Mouse (Mus musculus) kidney, postnatal 36 days (tissue): ENCODE data around the gene Atp6v1fnb.

ENCODE experiments used
- DNase-seq, 2 experiments: peaks; one replicate each; pipeline ENCODE4 v3.0.0; 2021 to 2022; ENCODE audit warnings: mixed read lengths in 2 of 2

Atp6v1fnb gene

GRCm38 (mm10) chr6:29467583-29468354 is 3.5 kb upstream of the Atp6v1fnb start, which contains the start of gene Atp6v1f:
Atp6v1f (plus strand) TSS chr6:29467718.
- peak; percentile 95 to 97 for DNase-seq

DNA sequence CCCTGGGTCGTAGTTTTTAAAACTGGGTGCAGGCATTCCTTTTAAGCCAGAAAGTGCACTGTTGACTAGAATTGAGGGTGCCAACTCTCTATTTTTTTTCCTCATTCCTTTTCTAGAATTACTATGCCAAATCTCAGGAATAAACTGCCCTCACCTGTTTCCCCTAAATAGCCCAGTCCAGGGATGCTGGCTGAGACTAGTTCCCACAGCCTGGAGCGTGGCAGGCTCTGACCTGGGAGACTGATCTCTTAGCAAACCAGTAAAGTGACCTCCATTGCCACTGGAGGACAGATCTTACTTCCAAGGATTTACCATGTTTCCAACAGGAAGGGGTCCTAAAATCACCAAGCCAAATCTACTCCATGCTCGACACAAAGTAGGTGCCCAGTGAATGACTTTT is 2.4 kb upstream of the Atp6v1fnb start:
- peak; percentile 48 to 53 for DNase-seq

DNA sequence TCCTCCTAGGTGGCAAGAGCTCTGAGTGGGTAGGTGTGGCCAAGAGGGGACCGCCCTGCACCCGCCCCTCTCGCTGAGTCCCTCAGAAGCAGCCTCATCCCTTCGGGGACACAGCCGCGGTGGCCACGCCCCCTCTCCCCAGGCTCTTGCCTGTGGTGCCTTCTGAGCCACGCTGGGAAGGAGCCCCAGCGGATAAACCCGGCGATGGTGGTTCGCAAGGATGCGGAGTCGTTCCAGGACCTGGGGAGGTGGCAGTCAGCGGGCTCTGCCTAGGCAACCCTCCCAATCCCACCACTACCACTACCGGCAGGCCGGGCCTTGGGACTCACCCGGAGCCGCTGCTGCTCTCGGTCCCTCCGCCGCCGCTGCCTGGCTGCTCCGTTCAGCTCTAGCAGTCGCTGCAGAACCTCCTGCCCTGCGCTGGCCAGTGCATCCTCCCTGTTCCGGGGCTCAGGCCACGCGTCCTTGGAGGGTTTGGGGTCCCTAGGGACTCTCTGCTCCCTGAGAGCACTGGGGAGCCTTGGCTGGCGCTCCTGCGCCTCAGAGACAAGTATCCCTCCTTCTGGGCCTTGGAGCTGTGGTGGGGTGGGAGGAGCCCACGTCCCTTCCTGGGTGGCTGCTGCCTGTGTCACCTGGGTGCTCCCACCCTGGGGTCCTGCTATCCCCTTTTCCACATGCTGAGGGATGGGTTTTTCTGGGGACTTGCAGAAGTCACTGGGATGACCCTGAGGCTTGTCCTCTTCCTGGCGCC is 2.9 kb downstream of the Atp6v1fnb start:
- peak; percentile 94 to 95 for DNase-seq

- peak; percentile 71 to 77 for DNase-seq
Observed at GRCm38 (mm10) chr6:29474736-29475135, 3.5 kb downstream of the Atp6v1fnb start.

GRCm38 (mm10) chr6:29482691-29483090 is 11.5 kb downstream of the Atp6v1fnb start:
- no peak for DNase-seq

GRCm38 (mm10) chr6:29484716-29485559 is 13.7 kb downstream of the Atp6v1fnb start:
- DNase-seq = peak; percentile 58 to 88

GRCm38 (mm10) chr6:29485951-29486350 is 14.7 kb downstream of the Atp6v1fnb start:
- DNase-seq = no peak

GRCm38 (mm10) chr6:29494101-29494500 is 22.9 kb downstream of the Atp6v1fnb start:
- peak; percentile 54 to 75 for DNase-seq

- no peak for DNase-seq
Observed at GRCm38 (mm10) chr6:29496270-29496669, 25.0 kb downstream of the Atp6v1fnb start.

GRCm38 (mm10) chr6:29497791-29498190 is 26.6 kb downstream of the Atp6v1fnb start:
- no peak for DNase-seq

- no peak for DNase-seq
Observed at GRCm38 (mm10) chr6:29500177-29500576, 28.9 kb downstream of the Atp6v1fnb start.

- DNase-seq = no peak
Observed at GRCm38 (mm10) chr6:29500810-29501209, 29.6 kb downstream of the Atp6v1fnb start.

GRCm38 (mm10) chr6:29501599-29501998 is 30.4 kb downstream of the Atp6v1fnb start:
- DNase-seq = peak; percentile 27 to 36

GRCm38 (mm10) chr6:29505493-29505892 is 34.3 kb downstream of the Atp6v1fnb start:
- DNase-seq = peak in 1 of 2 experiments; percentile 27

- no peak for DNase-seq
Observed at GRCm38 (mm10) chr6:29506834-29507233, 35.6 kb downstream of the Atp6v1fnb start.

DNA sequence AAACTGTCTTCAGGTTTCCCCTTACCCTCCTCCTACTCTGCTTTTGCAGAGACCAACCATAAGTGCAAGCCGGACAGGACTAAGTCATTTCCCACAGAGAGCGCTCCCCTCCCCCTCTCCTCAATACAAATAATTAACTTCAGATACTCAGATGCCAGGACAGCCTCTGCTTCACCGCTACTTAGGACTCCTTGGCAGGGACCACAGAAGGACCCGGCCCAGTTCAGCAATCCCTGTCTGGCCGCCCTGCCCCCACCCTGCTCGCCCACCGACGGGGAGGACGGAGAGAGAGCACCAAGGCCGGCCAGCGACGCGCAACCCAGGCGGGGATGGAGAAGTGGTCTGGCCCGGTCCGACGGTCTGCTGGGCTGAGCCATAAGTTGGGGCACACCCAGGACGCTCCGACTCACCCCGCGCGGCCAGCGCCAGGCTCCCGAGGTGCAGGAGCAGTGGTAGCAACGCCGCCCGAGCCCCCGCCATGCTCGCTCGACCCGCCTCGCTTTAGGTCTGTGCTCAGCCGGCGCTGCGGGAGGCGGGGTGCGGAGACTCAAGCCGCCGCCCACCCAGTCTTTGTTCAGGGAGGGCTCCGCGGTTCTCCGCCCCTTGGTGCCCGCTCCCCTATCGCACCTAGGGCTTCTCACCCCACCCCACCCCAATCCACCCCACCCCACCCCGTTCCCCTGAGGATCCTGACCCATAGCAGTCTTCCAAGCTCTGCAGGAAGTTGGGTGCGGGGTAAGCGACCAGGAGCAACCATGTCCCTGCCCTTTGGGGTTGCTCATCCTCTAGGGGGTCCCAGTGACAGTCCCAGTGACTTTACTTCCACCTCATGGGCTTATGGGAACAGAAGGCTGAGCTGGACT is 36.4 kb downstream of the Atp6v1fnb start, which contains the start of gene Kcp:
Gene Kcp, minus strand, starts transcription at position 506 of the 863 bp plus-strand sequence.
- peak; percentile 74 to 76 for DNase-seq

DNA sequence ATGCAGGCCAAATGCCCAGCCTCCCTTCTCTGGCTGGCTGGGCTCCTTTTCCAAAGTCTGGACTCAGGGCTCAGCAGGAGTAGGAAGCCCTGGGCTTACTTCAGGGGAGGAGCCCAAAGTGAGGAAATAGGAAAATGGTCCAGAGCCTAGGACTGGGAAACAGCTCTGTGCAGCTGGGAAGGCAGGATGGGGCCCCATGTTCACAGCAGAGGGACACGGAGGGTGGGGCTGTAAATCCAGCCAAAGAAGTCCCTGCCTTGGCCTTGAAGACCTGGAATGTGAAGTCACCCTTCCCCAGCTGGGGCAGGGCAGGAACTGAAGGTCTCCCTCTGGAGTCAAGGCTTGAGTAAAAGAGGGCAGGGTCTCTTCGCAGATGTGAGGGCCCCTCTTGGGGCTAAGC is 37.8 kb downstream of the Atp6v1fnb start:
- no peak for DNase-seq

- peak; percentile 78 to 79 for DNase-seq
Observed at GRCm38 (mm10) chr6:29513284-29513683, 42.0 kb downstream of the Atp6v1fnb start.

DNA sequence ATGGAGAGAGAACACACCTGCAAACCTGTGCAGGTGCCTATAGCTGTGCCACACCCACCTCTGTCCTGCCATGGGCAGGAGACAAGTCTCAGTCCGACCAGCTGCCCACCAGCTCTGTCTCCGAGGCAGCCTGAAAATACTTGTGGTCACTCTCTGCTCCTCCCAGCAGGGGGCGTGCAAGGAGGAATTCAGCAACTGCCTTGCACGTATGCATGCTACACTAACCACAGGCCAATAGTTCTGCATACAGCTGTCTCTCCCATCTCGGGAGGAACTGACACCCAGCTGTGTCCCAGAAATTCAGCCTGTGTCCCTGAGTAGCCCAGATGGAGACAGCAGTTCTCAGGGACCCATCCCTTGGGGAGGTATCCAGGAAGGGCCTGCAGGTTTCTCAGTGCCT is 45.9 kb downstream of the Atp6v1fnb start:
- peak; percentile 60 to 89 for DNase-seq

GRCm38 (mm10) chr6:29522626-29523300 is 51.5 kb downstream of the Atp6v1fnb start:
- DNase-seq = peak; percentile 63 to 64
